Mouse (Mus musculus): ENCODE measurements at regions not wholly inside any gene's neighbourhood (a gene's known extent, or its start where the extent isn't known, plus 50 kb on each side); places are given as distances from the start of the nearest gene placed in this dataset.
A peak's percentile ranks its signal among the peaks of the same experiment; 100 is the strongest.

GRCm38 (mm10) chr10:67771796-67772195, 140.7 kb downstream of the Zfp365 start:
- no peaks in the 10 kb centered on the region for H3K4me1 ChIP-seq (ENCODE audit: control insufficient read depth, insufficient read depth, insufficient read length)
- H3K36me3 ChIP-seq (ENCODE audit: control insufficient read depth, insufficient read depth, low read length): no peaks in the 10 kb centered on the region
- no peaks in the 10 kb centered on the region for H3K27me3 ChIP-seq (ENCODE audit: control insufficient read depth, insufficient read depth, low read length)
- no peak for DNase-seq (ENCODE audit: low read depth in 1 of 2, low spot score in 2 of 2)
- no peak overlapping the region for H3K4me3 ChIP-seq (ENCODE audit: extremely low read depth, insufficient read depth, insufficient read length)
- WGBS: 79% methylated on average over 8 of the region's 8 CpGs
- TF ChIP-seq POLR2A (IDR thresholded peaks at IDR 0.05; ENCODE audit: low read depth, low read length): no peak
- no peak for TF ChIP-seq CTCF (IDR thresholded peaks at IDR 0.05; ENCODE audit: extremely low read depth, insufficient read depth, insufficient read length, insufficient replicate concordance)
- no peak overlapping the region for H3K27ac ChIP-seq (ENCODE audit: insufficient read depth, low read length)

- 37% methylated on average over 13 of the region's 13 CpGs for WGBS
- TF ChIP-seq CTCF (IDR thresholded peaks at IDR 0.05; ENCODE audit: extremely low read depth, insufficient read depth, insufficient read length, insufficient replicate concordance): peak; percentile 70; the same call in 1 of the 2 replicates
- no peak for TF ChIP-seq POLR2A (IDR thresholded peaks at IDR 0.05; ENCODE audit: low read depth, low read length)
- no peaks in the 10 kb centered on the region for H3K36me3 ChIP-seq (ENCODE audit: control insufficient read depth, insufficient read depth, low read length)
- peak; percentile 48 to 53 for DNase-seq (ENCODE audit: low read depth in 1 of 2, low spot score in 2 of 2)
- H3K4me3 ChIP-seq (ENCODE audit: extremely low read depth, insufficient read depth, insufficient read length): no peak overlapping the region
- no peaks in the 10 kb centered on the region for H3K4me1 ChIP-seq (ENCODE audit: control insufficient read depth, insufficient read depth, insufficient read length)
- H3K27ac ChIP-seq (ENCODE audit: insufficient read depth, low read length): no peak overlapping the region
- H3K27me3 ChIP-seq (ENCODE audit: control insufficient read depth, insufficient read depth, low read length): no peaks in the 10 kb centered on the region
Measured at GRCm38 (mm10) chr10:67766099-67766498, 146.4 kb downstream of the Zfp365 start.

- Histone ChIP-seq H3K4me3 (ENCODE audit: extremely low read depth, insufficient read depth, insufficient read length) (no peak overlapping the region), H3K27me3 (ENCODE audit: control insufficient read depth, insufficient read depth, low read length) (no peaks in the 10 kb centered on the region), H3K4me1 (ENCODE audit: control insufficient read depth, insufficient read depth, insufficient read length) (peaks cover 10% of the 10 kb centered on the region; the same call in 1 of the 2 replicates), H3K36me3 (ENCODE audit: control insufficient read depth, insufficient read depth, low read length) (no peaks in the 10 kb centered on the region), H3K27ac (ENCODE audit: insufficient read depth, low read length) (peak overlapping the region; percentile 4; the same call in 1 of the 2 replicates)
- no peak for TF ChIP-seq POLR2A (IDR thresholded peaks at IDR 0.05; ENCODE audit: low read depth, low read length)
- no peak for TF ChIP-seq CTCF (IDR thresholded peaks at IDR 0.05; ENCODE audit: extremely low read depth, insufficient read depth, insufficient read length, insufficient replicate concordance)
- 30% methylated on average over 3 of the region's 3 CpGs for WGBS
- DNase-seq (ENCODE audit: low read depth in 1 of 2, low spot score in 2 of 2): no peak
Measured at GRCm38 (mm10) chr10:67760424-67760823, 152.0 kb downstream of the Zfp365 start.

GRCm38 (mm10) chr10:67748121-67748520, 164.3 kb downstream of the Zfp365 start:
- no peak overlapping the region for H3K4me3 ChIP-seq (ENCODE audit: extremely low read depth, insufficient read depth, insufficient read length)
- no peaks in the 10 kb centered on the region for H3K27me3 ChIP-seq (ENCODE audit: control insufficient read depth, insufficient read depth, low read length)
- no peaks in the 10 kb centered on the region for H3K36me3 ChIP-seq (ENCODE audit: control insufficient read depth, insufficient read depth, low read length)
- no peaks in the 10 kb centered on the region; the same call in 1 of the 2 replicates for H3K4me1 ChIP-seq (ENCODE audit: control insufficient read depth, insufficient read depth, insufficient read length)
- TF ChIP-seq POLR2A (IDR thresholded peaks at IDR 0.05; ENCODE audit: low read depth, low read length): no peak
- no peak for TF ChIP-seq CTCF (IDR thresholded peaks at IDR 0.05; ENCODE audit: extremely low read depth, insufficient read depth, insufficient read length, insufficient replicate concordance)
- no peak overlapping the region for H3K27ac ChIP-seq (ENCODE audit: insufficient read depth, low read length)
- 85% methylated on average over 4 of the region's 4 CpGs for WGBS
- no peak for DNase-seq (ENCODE audit: low read depth in 1 of 2, low spot score in 2 of 2)

GRCm38 (mm10) chr10:67747461-67747860, 165.0 kb downstream of the Zfp365 start:
- TF ChIP-seq CTCF (IDR thresholded peaks at IDR 0.05; ENCODE audit: extremely low read depth, insufficient read depth, insufficient read length, insufficient replicate concordance) (no peak), POLR2A (IDR thresholded peaks at IDR 0.05; ENCODE audit: low read depth, low read length) (no peak)
- DNase-seq (ENCODE audit: low read depth in 1 of 2, low spot score in 2 of 2): no peak
- 90% methylated on average over 3 of the region's 3 CpGs for WGBS
- no peaks in the 10 kb centered on the region for H3K27me3 ChIP-seq (ENCODE audit: control insufficient read depth, insufficient read depth, low read length)
- no peaks in the 10 kb centered on the region; the same call in 1 of the 2 replicates for H3K4me1 ChIP-seq (ENCODE audit: control insufficient read depth, insufficient read depth, insufficient read length)
- no peak overlapping the region for H3K27ac ChIP-seq (ENCODE audit: insufficient read depth, low read length)
- H3K36me3 ChIP-seq (ENCODE audit: control insufficient read depth, insufficient read depth, low read length): no peaks in the 10 kb centered on the region
- no peak overlapping the region for H3K4me3 ChIP-seq (ENCODE audit: extremely low read depth, insufficient read depth, insufficient read length)

DNA sequence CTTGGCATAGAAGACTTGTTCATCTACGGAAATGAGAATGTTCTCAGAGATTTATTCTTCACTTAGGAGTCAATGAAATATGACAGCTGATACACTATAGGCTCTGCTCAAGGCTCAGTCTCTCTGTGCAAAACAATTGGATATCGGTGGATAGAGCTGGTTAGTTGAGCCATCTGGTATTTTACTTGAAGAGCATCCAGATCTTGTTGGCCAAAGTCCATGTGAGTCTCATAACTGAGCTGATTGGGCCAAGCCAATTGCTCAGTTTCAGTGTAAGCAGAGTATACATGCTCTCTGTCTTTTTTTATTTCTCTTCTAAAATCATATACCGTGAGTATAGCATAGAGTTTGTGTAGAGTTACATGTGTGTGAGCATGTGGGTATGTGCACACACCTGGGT, 166.3 kb downstream of the Zfp365 start:
- H3K27ac ChIP-seq (ENCODE audit: insufficient read depth, low read length): no peak overlapping the region
- no peaks in the 10 kb centered on the region; the same call in 1 of the 2 replicates for H3K4me1 ChIP-seq (ENCODE audit: control insufficient read depth, insufficient read depth, insufficient read length)
- H3K4me3 ChIP-seq (ENCODE audit: extremely low read depth, insufficient read depth, insufficient read length): no peak overlapping the region
- DNase-seq (ENCODE audit: low read depth in 1 of 2, low spot score in 2 of 2): no peak
- TF ChIP-seq POLR2A (IDR thresholded peaks at IDR 0.05; ENCODE audit: low read depth, low read length): no peak
- TF ChIP-seq CTCF (IDR thresholded peaks at IDR 0.05; ENCODE audit: extremely low read depth, insufficient read depth, insufficient read length, insufficient replicate concordance): no peak
- no peaks in the 10 kb centered on the region for H3K27me3 ChIP-seq (ENCODE audit: control insufficient read depth, insufficient read depth, low read length)
- WGBS: 93% methylated on average over 3 of the region's 3 CpGs
- no peaks in the 10 kb centered on the region for H3K36me3 ChIP-seq (ENCODE audit: control insufficient read depth, insufficient read depth, low read length)

- Histone ChIP-seq H3K27me3 (ENCODE audit: control insufficient read depth, insufficient read depth, low read length) (no peaks in the 10 kb centered on the region), H3K4me3 (ENCODE audit: extremely low read depth, insufficient read depth, insufficient read length) (no peak overlapping the region), H3K4me1 (ENCODE audit: control insufficient read depth, insufficient read depth, insufficient read length) (no peaks in the 10 kb centered on the region; the same call in 1 of the 2 replicates), H3K36me3 (ENCODE audit: control insufficient read depth, insufficient read depth, low read length) (no peaks in the 10 kb centered on the region), H3K27ac (ENCODE audit: insufficient read depth, low read length) (no peak overlapping the region)
- no peak for DNase-seq (ENCODE audit: low read depth in 1 of 2, low spot score in 2 of 2)
- TF ChIP-seq CTCF (IDR thresholded peaks at IDR 0.05; ENCODE audit: extremely low read depth, insufficient read depth, insufficient read length, insufficient replicate concordance) (no peak), POLR2A (IDR thresholded peaks at IDR 0.05; ENCODE audit: low read depth, low read length) (no peak)
- WGBS: 94% methylated on average over 9 of the region's 9 CpGs
Measured at GRCm38 (mm10) chr10:67743561-67743960, 168.9 kb downstream of the Zfp365 start.

Data from spleen, adult 2 months (tissue).